In the genomic region with DNA sequence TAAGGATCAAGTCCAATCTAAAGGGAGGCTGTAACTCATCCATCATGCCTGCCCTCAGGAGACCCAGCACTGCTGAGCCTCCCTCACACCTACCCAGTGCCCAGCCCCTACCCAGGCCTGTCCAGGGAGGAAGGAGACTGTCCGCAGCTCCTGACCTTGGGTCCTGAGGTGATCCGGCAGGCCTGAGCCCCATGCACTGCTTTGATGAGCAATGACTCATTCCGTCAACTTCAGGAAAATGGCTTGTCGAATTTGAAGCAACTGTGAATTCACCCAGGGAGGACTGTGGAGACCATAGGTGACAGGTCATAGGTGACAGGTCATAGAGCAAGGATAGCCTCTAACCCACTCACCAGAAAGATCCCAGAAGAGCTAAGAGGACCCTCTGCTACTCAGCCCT, we compare ENCODE assay signal across 25 mouse cellular contexts. TPM values are rescaled to one million over a fixed set of nuclear protein-coding genes. Genes with fewer than 3 reads are reported as not detected.
DNase-seq lines count a peak whose midpoint lies in the region; ATAC-seq lines count a peak whose summit lies in the region.
"Had no signal": no experiment of that assay in that cellular context is flagged by ENCODE, and none has a peak within 500 bp of the region (broad histone marks: within the 10 kb centered on the region; RNA-seq: fewer than 3 reads in every experiment).

No protein-coding gene starts in this region.

- WGBS in embryonic facial prominence, embryonic 11.5 days, result 72% methylated on average over 4 of the region's 4 CpGs
- 77% methylated on average over 4 of the region's 4 CpGs for WGBS in embryonic facial prominence, embryonic 10.5 days
- 58% methylated on average over 4 of the region's 4 CpGs for WGBS in kidney, embryonic 16.5 days

- 0 out of 2 replicates have a peak, but pooled peaks have one; percentile 15 for ATAC-seq in embryonic facial prominence, embryonic 11.5 days (replicated peaks; ENCODE audit: insufficient number of reproducible peaks, low FRiP score, low TSS enrichment, low read depth)
- ATAC-seq in kidney, embryonic 16.5 days (ENCODE audit: low FRiP score, low TSS enrichment), result 0 out of 2 replicates have a peak, but pooled peaks have one; percentile 22
- no peak for ATAC-seq in megakaryocyte progenitor cell, adult 5-6 weeks (replicated peaks; ENCODE audit: poor library complexity)
- ATAC-seq: forebrain, embryonic 14.5 days; hindbrain, embryonic 16.5 days; inflammation-experienced regulatory T-cells, adult 6 months; intestine, postnatal 0 days had no signal

- no peak overlapping the region for H3K9ac ChIP-seq in embryonic facial prominence, embryonic 11.5 days (replicated peaks; ENCODE audit: low read length)
- H3K9ac ChIP-seq in kidney, embryonic 16.5 days (replicated peaks; ENCODE audit: low read length), result no peak overlapping the region
- H3K9ac ChIP-seq: embryonic facial prominence, embryonic 15.5 days; heart, embryonic 13.5 days; hindbrain, embryonic 12.5 days had no signal

- H3K27ac ChIP-seq in embryonic facial prominence, embryonic 11.5 days (replicated peaks; ENCODE audit: low read depth, low read length), result no peak overlapping the region
- H3K27ac ChIP-seq in embryonic facial prominence, embryonic 10.5 days (replicated peaks), result no peak overlapping the region
- no peak overlapping the region for H3K27ac ChIP-seq in kidney, embryonic 16.5 days (ENCODE audit: low read length)
- H3K27ac ChIP-seq: embryonic facial prominence, embryonic 15.5 days; forebrain, embryonic 10.5 days; gastrocnemius, adult 2 months; heart, embryonic 13.5 days; hindbrain, embryonic 12.5 days had no signal

- H3K4me3 ChIP-seq in embryonic facial prominence, embryonic 11.5 days (ENCODE audit: low read depth, low read length), result no peak overlapping the region
- no peak overlapping the region for H3K4me3 ChIP-seq in embryonic facial prominence, embryonic 10.5 days
- no peak overlapping the region for H3K4me3 ChIP-seq in kidney, embryonic 16.5 days (ENCODE audit: low read length)
- H3K4me3 ChIP-seq: embryonic facial prominence, embryonic 15.5 days; erythroblast, embryonic 14.5 days; forebrain, embryonic 10.5 days; gastrocnemius, adult 2 months; heart, embryonic 13.5 days; hindbrain, embryonic 12.5 days had no signal

- H3K4me2 ChIP-seq in embryonic facial prominence, embryonic 11.5 days (ENCODE audit: low read depth, low read length), result no peak overlapping the region
- no peak overlapping the region for H3K4me2 ChIP-seq in kidney, embryonic 16.5 days (replicated peaks; ENCODE audit: low read depth, low read length)
- H3K4me2 ChIP-seq: embryonic facial prominence, embryonic 15.5 days; heart, embryonic 13.5 days; hindbrain, embryonic 12.5 days had no signal

- peak; percentile 33 to 51 for DNase-seq in adrenal gland, adult (ENCODE audit: inconsistent age in 2 of 2, low spot score in 1 of 2)
- DNase-seq in adrenal gland, postnatal 10 days, result no peak
- no peak for DNase-seq in embryonic facial prominence, embryonic 11.5 days (ENCODE audit: low spot score)
- no peak for DNase-seq in embryonic facial prominence, embryonic 10.5 days (ENCODE audit: low spot score)
- no peak for DNase-seq in kidney, adult 8-10 months
- DNase-seq: cerebellum, adult 11-12 months; cerebellum, adult 9-10 months; cerebellum, postnatal 25 days; gastrocnemius, adult 2 months; gastrocnemius, postnatal 25 days; heart, postnatal 4 days; kidney, adult 9 months had no signal

- H3K36me3 ChIP-seq in embryonic facial prominence, embryonic 11.5 days (replicated peaks; ENCODE audit: control insufficient read depth, insufficient read depth, low read depth, low read length), result no peaks in the 10 kb centered on the region
- no peaks in the 10 kb centered on the region for H3K36me3 ChIP-seq in embryonic facial prominence, embryonic 10.5 days (replicated peaks)
- no peaks in the 10 kb centered on the region for H3K36me3 ChIP-seq in kidney, embryonic 16.5 days (ENCODE audit: insufficient read depth, low read length)
- H3K36me3 ChIP-seq: embryonic facial prominence, embryonic 15.5 days; forebrain, embryonic 10.5 days; heart, embryonic 13.5 days; hindbrain, embryonic 12.5 days had no signal

- no peaks in the 10 kb centered on the region for H3K9me3 ChIP-seq in embryonic facial prominence, embryonic 11.5 days (replicated peaks; ENCODE audit: control insufficient read depth, low read length)
- H3K9me3 ChIP-seq in embryonic facial prominence, embryonic 10.5 days, result no peaks in the 10 kb centered on the region
- H3K9me3 ChIP-seq in kidney, embryonic 16.5 days (ENCODE audit: low read length), result no peaks in the 10 kb centered on the region
- H3K9me3 ChIP-seq: embryonic facial prominence, embryonic 15.5 days; forebrain, embryonic 10.5 days; heart, embryonic 13.5 days; hindbrain, embryonic 12.5 days had no signal

- H3K27me3 ChIP-seq in embryonic facial prominence, embryonic 11.5 days (ENCODE audit: control insufficient read depth, insufficient read depth, low read length), result no peaks in the 10 kb centered on the region
- H3K27me3 ChIP-seq in embryonic facial prominence, embryonic 10.5 days (replicated peaks; ENCODE audit: low read depth, poor library complexity, severe bottlenecking), result no peaks in the 10 kb centered on the region
- H3K27me3 ChIP-seq in kidney, embryonic 16.5 days (ENCODE audit: insufficient read depth, low read length), result no peaks in the 10 kb centered on the region
- H3K27me3 ChIP-seq: embryonic facial prominence, embryonic 15.5 days; heart, embryonic 13.5 days; hindbrain, embryonic 12.5 days had no signal

- H3K4me1 ChIP-seq in embryonic facial prominence, embryonic 11.5 days (ENCODE audit: control insufficient read depth, insufficient read depth, low read length), result no peaks in the 10 kb centered on the region
- H3K4me1 ChIP-seq in embryonic facial prominence, embryonic 10.5 days, result peaks cover 4% of the 10 kb centered on the region; the same call in 1 of the 2 replicates
- H3K4me1 ChIP-seq in kidney, embryonic 16.5 days (ENCODE audit: insufficient read depth, low read length), result no peaks in the 10 kb centered on the region
- H3K4me1 ChIP-seq: embryonic facial prominence, embryonic 15.5 days; forebrain, embryonic 10.5 days; heart, embryonic 13.5 days; hindbrain, embryonic 12.5 days had no signal

RNA-seq across cellular contexts. Expression of gene Bean1, which starts 26.9 kb away (rescaled TPM):
- total RNA-seq in adrenal gland, postnatal 10 days (2021), result 1 to 10 TPM; 4.5 to 5.7 TPM
- 0.62 and 0.81 TPM in 2 replicates for polyA plus RNA-seq in embryonic facial prominence, embryonic 11.5 days (2014; fragmentation: Nextera tagmentation; extraction: Ambion mirVana)
- polyA plus RNA-seq in embryonic facial prominence, embryonic 10.5 days (2016; fragmentation: Nextera tagmentation; extraction: Ambion mirVana), result 0.20 TPM in 2 replicates
- 2.3 and 2.5 TPM in 2 replicates for polyA plus RNA-seq in kidney, embryonic 16.5 days (2015; fragmentation: Nextera tagmentation; extraction: Ambion mirVana)
- total RNA-seq in megakaryocyte progenitor cell, adult 5-6 weeks (2015), result not detected in 2 replicates
- total RNA-seq in megakaryocyte progenitor cell, adult 5-6 weeks (2017), result not detected in 2 replicates
- total RNA-seq: granulocyte monocyte progenitor cell, adult 5-6 weeks; MEL had no signal
- polyA plus RNA-seq: erythroblast, embryonic 14.5 days; inflammation-experienced regulatory T-cells, adult 6 months had no signal

RNA-seq across cellular contexts. Expression of gene Cdh5, which starts 42.0 kb away (rescaled TPM):
- total RNA-seq in adrenal gland, postnatal 10 days (2021), result 100 to 1,000 TPM; 161 to 189 TPM
- polyA plus RNA-seq in embryonic facial prominence, embryonic 11.5 days (2014; fragmentation: Nextera tagmentation; extraction: Ambion mirVana), result 19.7 and 22.9 TPM in 2 replicates
- polyA plus RNA-seq in embryonic facial prominence, embryonic 10.5 days (2016; fragmentation: Nextera tagmentation; extraction: Ambion mirVana), result 15.4 and 15.6 TPM in 2 replicates
- polyA plus RNA-seq in kidney, embryonic 16.5 days (2015; fragmentation: Nextera tagmentation; extraction: Ambion mirVana), result 38.1 and 42.2 TPM in 2 replicates
- total RNA-seq in megakaryocyte progenitor cell, adult 5-6 weeks (2015), result not detected in 2 replicates
- 0.07 TPM in 1 of 2 replicates, not detected in the other for total RNA-seq in megakaryocyte progenitor cell, adult 5-6 weeks (2017)
- total RNA-seq: granulocyte monocyte progenitor cell, adult 5-6 weeks; MEL had no signal

Comparison
In these comparisons a context has a peak if more than half of its experiments do, and no peak if none do; other contexts are left out.
1. DNase-seq: peak in adrenal gland, adult (2 of 2); none in adrenal gland, postnatal 10 days (single experiment), embryonic facial prominence, embryonic 11.5 days (single experiment), embryonic facial prominence, embryonic 10.5 days (single experiment) and kidney, adult 8-10 months (0 of 2).